Mouse (Mus musculus) heart, adult 2 months (tissue): ENCODE measurements at regions not wholly inside any gene's neighbourhood (a gene's known extent, or its start where the extent isn't known, plus 50 kb on each side); places are given as distances from the start of the nearest gene placed in this dataset.

ENCODE experiments used
- DNase-seq, 2 experiments: peaks; one replicate each; pipeline ENCODE4 v3.0.0; 2021
- H3K27ac ChIP-seq: fragments of 200-600 bp; 2 replicates; pipeline ENCODE4 v1.8.1; 2022
- H3K27me3 ChIP-seq: fragments of 200-500 bp; 2 replicates; pipeline ENCODE4 v1.6.1; 2012; ENCODE audit warnings: mild to moderate bottlenecking, low read length, inconsistent platforms, mixed read lengths; ENCODE audit not compliant: control insufficient read depth, insufficient read depth
- H3K36me3 ChIP-seq: fragments of 200-500 bp; 2 replicates; pipeline ENCODE4 v1.6.1; 2012; ENCODE audit warnings: low read length, inconsistent platforms; ENCODE audit not compliant: control insufficient read depth, insufficient read depth
- H3K4me1 ChIP-seq: fragments of 200-500 bp; 2 replicates; pipeline ENCODE4 v1.6.1; 2011; ENCODE audit warnings: low read length; ENCODE audit not compliant: control insufficient read depth, insufficient read depth
- H3K4me3 ChIP-seq: fragments of 200-600 bp; 2 replicates; pipeline ENCODE4 v1.8.1; 2022
- H3K79me2 ChIP-seq: fragments of 200-500 bp; replicated peaks from 2 replicates; pipeline ENCODE4 v1.6.1; 2012; ENCODE audit warnings: mild to moderate bottlenecking, inconsistent platforms, low read length, moderate library complexity, mixed read lengths; ENCODE audit not compliant: control insufficient read depth, insufficient read depth
- H3K9ac ChIP-seq: fragments of 200-500 bp; 2 replicates; pipeline ENCODE4 v1.6.1; 2012; ENCODE audit warnings: low read depth, mild to moderate bottlenecking, control low read depth, inconsistent platforms, low read length, mixed read lengths
- CTCF ChIP-seq: fragments of 200-600 bp; IDR thresholded peaks from 2 replicates; pipeline ENCODE4 v1.8.1; 2022; ENCODE audit warnings: antibody characterized with exemption, mild to moderate bottlenecking, moderate library complexity
- EP300 ChIP-seq: fragments of 200-500 bp; IDR thresholded peaks from 2 replicates; pipeline ENCODE4 v1.6.1; 2011; ENCODE audit warnings: low read depth, low read length, control low read depth; ENCODE audit not compliant: insufficient read depth
- POLR2A ChIP-seq: fragments of 200-500 bp; IDR thresholded peaks from 2 replicates; pipeline ENCODE4 v1.6.1; 2011; ENCODE audit warnings: mild to moderate bottlenecking, low read depth, low read length, control low read depth; ENCODE audit not compliant: insufficient read depth
- WGBS: fragments of 180-500 bp; shearing (Covaris S2); methylation state at CpG from one replicate; pipeline ENCODE4 v1.1.7; 2018; 5-methylcytosine and 5-hydroxymethylcytosine counted together
- intact Hi-C: fragments of 180-260 bp; cut with DNase I; formaldehyde crosslinking; loops from one replicate; pipeline ENCODE4 v1.15.1; 2025

DNA sequence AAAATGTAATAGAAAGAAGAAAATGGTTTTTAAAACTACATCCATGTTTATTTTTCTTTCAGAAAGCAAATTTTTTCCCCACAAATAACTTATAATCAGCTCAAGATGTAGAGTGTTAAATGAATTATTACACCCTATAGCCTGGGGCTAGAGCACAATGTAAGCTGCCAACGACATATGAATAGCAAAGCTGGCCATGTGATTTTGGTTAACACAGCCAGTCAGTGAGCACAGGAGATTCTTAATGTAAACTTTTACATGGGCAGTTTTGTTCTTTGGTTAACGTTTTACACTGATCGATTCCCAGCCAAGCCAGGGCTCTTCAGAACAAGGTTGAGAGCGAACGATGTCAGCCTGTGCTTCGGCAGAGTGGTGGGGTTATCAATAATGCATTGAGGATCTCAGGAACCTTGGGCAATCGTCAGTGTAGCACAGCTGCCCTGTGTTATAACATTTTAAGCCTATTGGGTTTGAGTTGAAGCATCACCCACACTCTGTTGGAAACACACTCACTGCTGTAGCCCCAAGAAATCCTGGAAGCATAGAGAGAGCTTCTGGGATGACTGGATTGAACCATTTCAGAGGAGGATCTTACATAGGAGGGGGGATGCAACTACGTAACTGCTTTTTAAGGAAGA, 196.6 kb downstream of the Gm11146 start:
- intact Hi-C loops, result no loop called here
- DNase-seq, result no peak
- H3K79me2 ChIP-seq, result peaks cover 1% of the 10 kb centered on the region; the same call in 1 of the 2 replicates
- 88% methylated on average over 8 of the region's 8 CpGs for WGBS
- TF ChIP-seq EP300 (no peak), CTCF (no peak), POLR2A (no peak)
- H3K27me3 ChIP-seq, result no peaks in the 10 kb centered on the region
- peaks cover 2% of the 10 kb centered on the region for H3K4me1 ChIP-seq
- no peak overlapping the region for H3K27ac ChIP-seq
- no peak overlapping the region for H3K4me3 ChIP-seq
- peaks cover 3% of the 10 kb centered on the region for H3K36me3 ChIP-seq
- H3K9ac ChIP-seq, result no peak overlapping the region

DNA sequence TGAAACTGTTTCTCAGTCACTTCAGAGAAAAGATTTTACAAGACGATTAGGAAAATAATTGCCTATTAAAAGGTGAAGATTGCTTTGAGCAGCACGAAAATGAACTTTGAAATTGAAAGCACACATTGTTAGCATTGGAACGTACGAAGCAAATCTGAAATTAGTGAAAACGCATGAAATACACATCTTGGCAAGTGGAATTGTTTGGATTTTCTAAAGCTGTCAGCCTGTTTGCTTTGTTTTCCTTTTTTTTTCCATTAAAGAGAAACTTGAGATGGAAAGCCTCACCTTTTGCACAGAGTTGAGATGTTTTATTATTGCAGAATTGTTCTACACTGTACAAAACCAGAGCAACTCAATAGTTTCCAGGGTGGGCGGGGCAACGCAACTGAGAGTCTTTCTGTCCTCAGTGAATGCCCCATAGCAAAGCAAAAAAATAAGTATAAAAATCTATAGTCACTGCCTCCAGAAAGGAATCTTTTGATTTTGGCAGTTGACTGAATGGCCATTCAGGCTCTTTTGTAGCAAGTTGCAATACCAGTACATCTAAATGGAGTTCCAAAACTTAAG, 199.1 kb downstream of the Gm11146 start:
- H3K36me3 ChIP-seq, result peaks cover 3% of the 10 kb centered on the region
- no peak overlapping the region for H3K27ac ChIP-seq
- intact Hi-C loops, result no loop called here
- no peak overlapping the region for H3K9ac ChIP-seq
- H3K79me2 ChIP-seq, result peaks cover 1% of the 10 kb centered on the region; the same call in 1 of the 2 replicates
- peaks cover 4% of the 10 kb centered on the region for H3K4me1 ChIP-seq
- WGBS, result 90% methylated on average over 7 of the region's 7 CpGs
- TF ChIP-seq CTCF (no peak), POLR2A (no peak), EP300 (no peak)
- no peak for DNase-seq
- no peaks in the 10 kb centered on the region for H3K27me3 ChIP-seq
- no peak overlapping the region for H3K4me3 ChIP-seq

DNA sequence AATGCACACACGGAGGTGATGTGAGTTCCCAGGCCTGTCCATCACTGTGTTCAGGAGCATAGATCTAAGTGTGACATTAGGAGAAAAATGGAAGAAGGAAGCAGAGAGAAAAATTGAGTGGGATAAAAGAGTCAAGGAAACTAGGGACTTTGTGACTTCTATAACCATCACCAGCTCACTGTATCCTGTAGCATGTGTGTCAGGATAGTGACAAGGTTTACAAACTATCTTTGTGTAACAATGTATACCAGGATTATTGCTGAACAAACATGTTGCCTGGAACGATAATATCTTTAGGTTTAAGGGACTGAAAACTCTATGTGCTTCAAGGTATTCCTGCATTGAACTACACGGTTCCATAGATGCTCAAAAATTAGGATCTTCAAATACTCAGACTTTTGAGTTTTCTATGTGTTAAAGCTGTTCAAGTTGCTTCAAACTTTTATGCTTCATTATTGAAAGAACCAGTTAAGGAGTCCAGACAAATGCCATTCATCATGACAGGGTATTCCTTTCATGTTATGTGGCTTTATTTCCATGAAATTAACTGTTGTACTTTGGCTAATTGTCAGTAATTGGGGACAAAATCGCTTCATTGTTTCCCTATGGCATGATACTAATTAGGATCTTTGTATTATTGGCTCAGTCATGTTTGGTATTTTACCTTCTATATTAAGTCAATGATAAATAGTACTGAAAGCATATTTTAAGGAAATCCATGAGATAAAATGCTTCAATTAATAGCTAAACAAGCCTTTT, 200.5 kb downstream of the Gm11146 start:
- intact Hi-C loops, result no loop called here
- Histone ChIP-seq H3K9ac (no peak overlapping the region), H3K4me1 (peaks cover 4% of the 10 kb centered on the region), H3K4me3 (no peak overlapping the region), H3K27me3 (no peaks in the 10 kb centered on the region), H3K79me2 (no peaks in the 10 kb centered on the region; the same call in 1 of the 2 replicates), H3K36me3 (peaks cover 3% of the 10 kb centered on the region), H3K27ac (peak overlapping the region; percentile 53)
- WGBS, result 75% methylated on average over 4 of the region's 4 CpGs
- no peak for DNase-seq
- no peak for TF ChIP-seq EP300
- no peak for TF ChIP-seq CTCF
- TF ChIP-seq POLR2A, result no peak

DNA sequence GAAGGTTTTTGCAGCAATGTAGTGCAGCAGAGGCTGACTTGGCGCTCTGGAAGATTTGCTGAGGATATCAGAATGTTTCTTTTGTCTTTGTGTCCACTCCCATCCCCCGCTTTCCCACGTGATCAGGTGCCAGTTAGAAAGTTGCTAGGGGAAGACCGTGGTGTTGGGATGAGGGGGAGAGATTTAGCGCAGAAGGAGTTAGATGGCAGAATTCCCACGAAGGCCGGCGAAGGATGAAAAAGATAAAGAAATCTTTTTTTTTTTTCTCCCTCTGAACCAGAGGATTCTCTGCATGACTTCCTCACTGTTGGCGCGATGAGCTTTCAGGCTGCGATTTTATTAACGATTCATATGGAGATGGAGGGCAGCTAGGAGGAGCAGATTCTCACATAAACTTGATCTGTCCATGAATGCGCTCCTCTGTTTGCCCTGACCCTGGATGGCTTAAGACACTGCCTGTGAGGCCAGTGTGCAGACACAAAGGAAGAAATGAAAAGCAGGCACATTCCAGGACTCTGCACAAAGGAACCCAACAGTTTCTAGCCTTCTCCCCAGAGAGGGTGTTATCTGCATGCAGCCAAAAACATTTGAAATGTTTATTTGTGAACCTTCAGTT, 201.5 kb downstream of the Gm11146 start:
- Histone ChIP-seq H3K27me3 (no peaks in the 10 kb centered on the region), H3K79me2 (no peaks in the 10 kb centered on the region; the same call in 1 of the 2 replicates), H3K4me1 (peaks cover 4% of the 10 kb centered on the region), H3K4me3 (peak overlapping the region; percentile 31), H3K27ac (peak overlapping the region; percentile 53), H3K36me3 (peaks cover 3% of the 10 kb centered on the region), H3K9ac (peak overlapping the region; percentile 50)
- WGBS, result 4% methylated on average over 13 of the region's 13 CpGs
- TF ChIP-seq POLR2A, result no peak
- 0 out of 2 replicates have a peak, but pooled peaks have one; percentile 19 for TF ChIP-seq EP300
- peak; percentile 62 to 67 for DNase-seq
- intact Hi-C loops, result no loop called here

DNA sequence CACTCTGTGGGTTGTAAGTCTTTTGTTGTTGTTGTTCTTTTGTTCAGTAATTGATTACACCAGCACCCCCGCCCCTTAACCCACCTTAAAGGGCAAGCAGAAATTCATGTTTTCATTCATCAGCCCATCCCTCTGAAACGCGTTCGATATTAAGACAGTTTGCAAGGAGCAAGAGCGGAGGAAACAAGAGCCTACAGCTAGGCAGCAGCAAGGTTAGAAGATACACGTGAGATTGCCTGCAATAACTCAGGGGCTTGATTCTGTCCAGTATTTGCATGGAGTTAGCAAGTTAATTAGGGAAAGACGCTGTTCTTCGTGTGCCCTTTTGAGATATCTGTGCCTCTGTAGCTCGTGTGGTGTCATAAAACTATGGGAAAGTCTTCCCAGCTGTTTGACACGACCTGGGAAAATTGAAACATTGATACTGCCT, 202.0 kb downstream of the Gm11146 start:
- no peak for DNase-seq
- Histone ChIP-seq H3K27ac (peak overlapping the region; percentile 53), H3K79me2 (no peaks in the 10 kb centered on the region; the same call in 1 of the 2 replicates), H3K27me3 (no peaks in the 10 kb centered on the region), H3K4me1 (peaks cover 4% of the 10 kb centered on the region), H3K9ac (peak overlapping the region; percentile 48), H3K4me3 (peak overlapping the region; percentile 31), H3K36me3 (peaks cover 3% of the 10 kb centered on the region)
- 21% methylated on average over 10 of the region's 10 CpGs for WGBS
- TF ChIP-seq POLR2A (no peak), CTCF (no peak), EP300 (no peak)
- intact Hi-C loops, result no loop called here
